Mouse (Mus musculus): ENCODE results near the gene Rbfox3. TPM values are rescaled to one million over a fixed set of nuclear protein-coding genes. Genes with fewer than 3 reads are reported as not detected.

Rbfox3 gene
- polyA plus RNA-seq, 1 experiment = not detected

- H3K79me2 ChIP-seq (ENCODE audit: control insufficient read depth, insufficient read depth) = no peaks in the 10 kb centered on the region
- no peak overlapping the region for H3K4me2 ChIP-seq (ENCODE audit: low read depth)
- no peaks in the 10 kb centered on the region for H3K36me3 ChIP-seq (ENCODE audit: control insufficient read depth, insufficient read depth)
- H3K27me3 ChIP-seq (ENCODE audit: control insufficient read depth, insufficient read depth, insufficient read length) = peaks cover 35% of the 10 kb centered on the region
- TF ChIP-seq TCF12 (IDR thresholded peaks at IDR 0.05; ENCODE audit: insufficient read depth, poor library complexity, severe bottlenecking) (no peak), MAX (IDR thresholded peaks at IDR 0.05; ENCODE audit: low read depth) (no peak), POLR2AphosphoS2 (IDR thresholded peaks at IDR 0.05; ENCODE audit: insufficient read length, low read depth) (no peak), E2F4 (IDR thresholded peaks at IDR 0.05; ENCODE audit: insufficient read depth) (no peak)
- no peak overlapping the region for H3ac ChIP-seq (ENCODE audit: control insufficient read depth, insufficient read length)
- H3K4me3 ChIP-seq = no peak overlapping the region
Observed at GRCm38 (mm10) chr11:118453886-118454671, 457.3 kb downstream of the Rbfox3 start.

GRCm38 (mm10) chr11:118452955-118453354, 458.4 kb downstream of the Rbfox3 start:
- H3K36me3 ChIP-seq (ENCODE audit: control insufficient read depth, insufficient read depth) = no peaks in the 10 kb centered on the region
- H3K79me2 ChIP-seq (ENCODE audit: control insufficient read depth, insufficient read depth) = no peaks in the 10 kb centered on the region
- no peak overlapping the region for H3K4me3 ChIP-seq
- H3K27me3 ChIP-seq (ENCODE audit: control insufficient read depth, insufficient read depth, insufficient read length) = peaks cover 42% of the 10 kb centered on the region
- no peak overlapping the region for H3ac ChIP-seq (ENCODE audit: control insufficient read depth, insufficient read length)
- no peak overlapping the region for H3K4me2 ChIP-seq (ENCODE audit: low read depth)
- TF ChIP-seq MAX (IDR thresholded peaks at IDR 0.05; ENCODE audit: low read depth) (no peak), SRF (IDR thresholded peaks at IDR 0.05; ENCODE audit: control insufficient read depth, insufficient read length, low read depth) (no peak)

GRCm38 (mm10) chr11:118451211-118451610, 460.2 kb downstream of the Rbfox3 start:
- Histone ChIP-seq H3K36me3 (ENCODE audit: control insufficient read depth, insufficient read depth) (no peaks in the 10 kb centered on the region), H3ac (ENCODE audit: control insufficient read depth, insufficient read length) (no peak overlapping the region), H3K27me3 (ENCODE audit: control insufficient read depth, insufficient read depth, insufficient read length) (peaks cover 32% of the 10 kb centered on the region), H3K79me2 (ENCODE audit: control insufficient read depth, insufficient read depth) (no peaks in the 10 kb centered on the region), H3K4me3 (no peak overlapping the region), H3K4me2 (ENCODE audit: low read depth) (no peak overlapping the region)
- TF ChIP-seq MYOG (IDR thresholded peaks at IDR 0.05; ENCODE audit: control insufficient read depth in 1 of 3, insufficient read depth in 1 of 3, insufficient read length in 2 of 3, low read depth in 2 of 3) (peak in 2 of 3 experiments; percentile 40 to 75), E2F4 (IDR thresholded peaks at IDR 0.05; ENCODE audit: insufficient read depth) (no peak), SRF (IDR thresholded peaks at IDR 0.05; ENCODE audit: control insufficient read depth, insufficient read length, low read depth) (no peak), POLR2A (IDR thresholded peaks at IDR 0.05; ENCODE audit: insufficient read length, low read depth) (no peak), MYOD1 (IDR thresholded peaks at IDR 0.05; ENCODE audit: control insufficient read depth in 1 of 3, insufficient read length in 2 of 3, low read depth in 2 of 3) (peak in 2 of 3 experiments; percentile 51 to 68), TCF3 (IDR thresholded peaks at IDR 0.05; ENCODE audit: insufficient read length, low read depth) (peak; percentile 29)

GRCm38 (mm10) chr11:118448385-118448784, 463.0 kb downstream of the Rbfox3 start:
- TF ChIP-seq POLR2A (IDR thresholded peaks at IDR 0.05; ENCODE audit: insufficient read length, low read depth) (no peak), POLR2AphosphoS2 (IDR thresholded peaks at IDR 0.05; ENCODE audit: insufficient read length, low read depth) (no peak), MYOD1 (IDR thresholded peaks at IDR 0.05; ENCODE audit: control insufficient read depth in 1 of 3, insufficient read length in 2 of 3, low read depth in 2 of 3) (no peak), MYOG (IDR thresholded peaks at IDR 0.05; ENCODE audit: control insufficient read depth in 1 of 3, insufficient read depth in 1 of 3, insufficient read length in 2 of 3, low read depth in 2 of 3) (no peak), CEBPB (IDR thresholded peaks at IDR 0.05; ENCODE audit: insufficient read depth, poor library complexity, severe bottlenecking) (no peak), SRF (IDR thresholded peaks at IDR 0.05; ENCODE audit: control insufficient read depth, insufficient read length, low read depth) (no peak), REST (IDR thresholded peaks at IDR 0.05; ENCODE audit: insufficient read depth, insufficient read length) (no peak), USF1 (IDR thresholded peaks at IDR 0.05; ENCODE audit: low read depth) (no peak), MAX (IDR thresholded peaks at IDR 0.05; ENCODE audit: low read depth) (no peak)
- Histone ChIP-seq H3K36me3 (ENCODE audit: control insufficient read depth, insufficient read depth) (no peaks in the 10 kb centered on the region), H3K4me2 (ENCODE audit: low read depth) (no peak overlapping the region), H3K79me2 (ENCODE audit: control insufficient read depth, insufficient read depth) (no peaks in the 10 kb centered on the region), H3K4me3 (no peak overlapping the region), H3ac (ENCODE audit: control insufficient read depth, insufficient read length) (no peak overlapping the region), H3K27me3 (ENCODE audit: control insufficient read depth, insufficient read depth, insufficient read length) (peaks cover 24% of the 10 kb centered on the region)

- H3K79me2 ChIP-seq (ENCODE audit: control insufficient read depth, insufficient read depth) = no peaks in the 10 kb centered on the region
- H3K27me3 ChIP-seq (ENCODE audit: control insufficient read depth, insufficient read depth, insufficient read length) = peaks cover 24% of the 10 kb centered on the region
- TF ChIP-seq POLR2A (IDR thresholded peaks at IDR 0.05; ENCODE audit: insufficient read length, low read depth) = no peak
- no peak for TF ChIP-seq SRF (IDR thresholded peaks at IDR 0.05; ENCODE audit: control insufficient read depth, insufficient read length, low read depth)
- TF ChIP-seq TCF12 (IDR thresholded peaks at IDR 0.05; ENCODE audit: insufficient read depth, poor library complexity, severe bottlenecking) = no peak
- no peak for TF ChIP-seq MYOG (IDR thresholded peaks at IDR 0.05; ENCODE audit: control insufficient read depth in 1 of 3, insufficient read depth in 1 of 3, insufficient read length in 2 of 3, low read depth in 2 of 3)
- TF ChIP-seq REST (IDR thresholded peaks at IDR 0.05; ENCODE audit: insufficient read depth, insufficient read length) = no peak
- TF ChIP-seq MAX (IDR thresholded peaks at IDR 0.05; ENCODE audit: low read depth) = no peak
- no peak for TF ChIP-seq E2F4 (IDR thresholded peaks at IDR 0.05; ENCODE audit: insufficient read depth)
- TF ChIP-seq CEBPB (IDR thresholded peaks at IDR 0.05; ENCODE audit: insufficient read depth, poor library complexity, severe bottlenecking) = no peak
- TF ChIP-seq USF1 (IDR thresholded peaks at IDR 0.05; ENCODE audit: low read depth) = no peak
- TF ChIP-seq MYOD1 (IDR thresholded peaks at IDR 0.05; ENCODE audit: control insufficient read depth in 1 of 3, insufficient read length in 2 of 3, low read depth in 2 of 3) = no peak
- no peak for TF ChIP-seq POLR2AphosphoS2 (IDR thresholded peaks at IDR 0.05; ENCODE audit: insufficient read length, low read depth)
- TF ChIP-seq TCF3 (IDR thresholded peaks at IDR 0.05; ENCODE audit: insufficient read length, low read depth) = no peak
Observed at GRCm38 (mm10) chr11:118447346-118447745, 464.1 kb downstream of the Rbfox3 start.

More at GRCm38 (mm10) chr11:118447346-118447745, 464.1 kb downstream of the Rbfox3 start:
- Histone ChIP-seq H3K36me3 (ENCODE audit: control insufficient read depth, insufficient read depth) (no peaks in the 10 kb centered on the region), H3K4me3 (no peak overlapping the region), H3K4me2 (ENCODE audit: low read depth) (no peak overlapping the region), H3ac (ENCODE audit: control insufficient read depth, insufficient read length) (no peak overlapping the region)

All from myocyte (in vitro differentiated cells).